Mouse (Mus musculus) gastrocnemius, postnatal 25 days (tissue): ENCODE measurements around the gene Phf11a. TPM values are rescaled to one million over a fixed set of nuclear protein-coding genes. Genes with fewer than 3 reads are reported as not detected.
"Not testable (repeated sequence)": the region's sequence is repeated elsewhere in the genome, so short reads cannot be mapped to it uniquely, and the experiment has no call there.

Experiments
- DNase-seq: peaks from one replicate; pipeline ENCODE4 v3.0.0; 2022
- long read RNA-seq, 2 experiments: library from polyadenylated mRNA; stranded (forward); transcript quantifications; one replicate each; pipeline ENCODE4 v2.0.0; 2021
- total RNA-seq, 2 experiments: library from RNA; stranded (reverse); gene quantifications; 1 replicate in 1 of 2; 2 replicates in 1 of 2; pipeline ENCODE4 v1.2.3; 2021

Phf11a gene
- total RNA-seq: under 1 TPM in 1 of 2 experiments, not detected in 1; 0.27 TPM
- long read RNA-seq, experiment 1: 0 reads
- long read RNA-seq, experiment 2: 0 reads

DNA sequence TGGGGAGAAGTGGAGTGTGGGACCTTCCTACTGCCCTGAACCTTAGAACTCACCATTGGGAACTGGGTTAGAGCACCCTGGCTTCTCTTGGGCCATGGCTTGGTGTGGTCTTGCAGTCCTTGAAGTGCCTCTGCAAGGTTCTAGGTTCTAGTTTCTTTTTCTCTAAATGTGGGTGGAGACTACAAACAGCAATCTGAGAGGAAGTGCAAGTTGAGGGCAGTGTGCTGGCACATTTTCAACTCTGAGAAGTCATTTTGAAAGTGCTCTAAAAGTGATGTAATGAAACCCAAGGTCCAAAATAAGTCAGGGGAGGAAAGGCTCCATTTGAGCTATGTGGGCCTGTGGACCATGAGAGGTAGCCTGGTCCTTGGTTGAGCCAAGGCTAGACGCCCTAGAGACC, at the start of gene Phf11a:
Phf11a (minus strand) TSS at position 132 of the 400 bp plus-strand sequence.
- DNase-seq: not testable (repeated sequence)

DNA sequence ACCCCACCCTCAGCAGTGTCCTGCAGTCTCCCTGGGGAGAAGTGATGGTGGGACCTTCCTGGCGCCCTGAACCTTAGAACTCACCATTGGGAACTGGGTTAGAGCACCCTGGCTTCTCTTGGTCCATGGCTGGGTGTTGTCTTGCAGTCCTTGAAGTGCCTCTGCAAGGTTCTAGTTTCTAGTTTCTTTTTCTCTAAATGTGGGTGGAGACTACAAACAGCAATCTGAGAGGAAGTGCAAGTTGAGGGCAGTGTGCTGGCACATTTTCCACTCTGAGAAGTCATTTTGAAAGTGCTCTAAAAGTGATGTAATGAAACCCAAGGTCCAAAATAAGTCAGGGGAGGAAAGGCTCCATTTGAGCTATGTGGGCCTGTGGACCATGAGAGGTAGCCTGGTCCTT, 43.9 kb upstream of the Phf11a start, which contains the start of gene Phf11b:
Phf11b (minus strand) TSS at position 163 of the 400 bp plus-strand sequence.
- DNase-seq: not testable (repeated sequence)

DNA sequence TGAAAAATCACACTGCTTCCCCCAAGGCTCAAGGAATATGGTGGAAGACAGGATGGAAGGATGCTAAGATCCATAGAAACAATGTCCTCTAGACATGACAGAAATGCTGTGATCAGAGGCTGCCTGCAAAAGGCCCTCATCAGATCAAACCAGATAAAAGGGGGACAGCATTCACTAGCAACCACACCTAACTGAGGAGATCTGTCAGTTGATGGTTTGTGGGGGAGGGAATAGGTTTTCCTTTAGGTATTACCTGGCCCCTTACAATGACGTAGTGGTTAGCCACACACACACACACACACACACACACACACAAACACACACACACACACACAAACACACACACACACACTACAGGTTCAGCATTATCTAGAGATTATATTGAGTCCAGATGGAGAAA, 42.2 kb upstream of the Phf11a start:
- DNase-seq: no peak

DNA sequence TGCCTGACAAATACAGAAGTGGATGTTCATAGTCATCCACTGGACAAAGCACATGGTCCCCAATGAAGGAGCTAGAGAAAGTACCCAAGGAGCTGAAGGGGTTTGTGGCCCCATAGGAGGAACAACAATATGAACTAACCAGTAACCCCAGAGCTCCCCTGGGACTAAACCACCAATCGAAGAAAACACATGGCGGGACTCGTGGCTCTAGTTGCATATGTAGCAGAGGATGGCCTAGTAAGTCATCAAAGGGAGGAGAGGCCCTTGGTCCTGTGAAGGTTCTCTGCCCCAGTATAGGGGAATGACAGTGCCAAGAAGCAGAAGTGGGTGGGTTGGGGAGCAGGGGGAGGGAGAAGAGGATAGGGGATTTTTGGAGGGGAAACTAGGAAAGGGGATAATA, 38.7 kb upstream of the Phf11a start:
- DNase-seq: not testable (repeated sequence)

DNA sequence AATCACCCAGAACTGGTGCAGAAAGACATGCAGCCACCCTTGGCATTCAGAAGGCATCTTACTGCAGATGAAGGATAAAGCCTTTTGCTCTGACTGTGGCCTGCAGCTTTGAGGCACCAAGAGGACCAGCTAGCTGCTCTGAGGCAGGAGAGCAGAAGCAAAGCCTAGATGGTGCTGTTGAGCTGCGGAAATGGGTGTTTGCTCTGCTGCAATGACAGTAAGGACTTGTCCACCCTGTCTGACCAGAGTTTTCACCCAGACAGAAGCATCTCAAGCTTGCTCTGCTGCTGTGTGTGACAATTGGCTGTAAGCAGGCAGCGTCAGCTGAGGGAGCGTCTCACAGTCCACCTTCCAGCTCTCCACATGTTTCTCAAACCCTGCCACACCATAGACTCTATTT, 33.2 kb upstream of the Phf11a start:
- DNase-seq: not testable (repeated sequence)

DNA sequence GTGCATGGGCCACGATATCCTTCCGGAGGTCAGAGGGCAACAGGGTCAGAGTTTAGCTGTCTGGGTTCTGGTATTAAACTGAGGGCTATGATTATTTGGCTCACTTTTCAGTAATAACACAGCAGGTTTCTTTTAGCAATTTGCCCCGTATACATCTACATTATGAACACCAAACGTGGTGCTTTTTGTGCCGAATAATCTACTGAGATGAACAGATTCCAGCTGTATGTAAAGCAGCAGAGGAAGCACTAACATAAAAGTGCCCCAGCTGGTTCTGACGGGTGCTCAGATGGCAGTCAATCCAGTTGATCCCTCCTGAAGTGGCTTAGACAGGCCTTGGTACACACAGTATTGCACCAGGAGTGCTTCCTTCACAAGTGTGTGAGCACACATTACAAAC, 22.6 kb upstream of the Phf11a start:
- DNase-seq: not testable (repeated sequence)

DNA sequence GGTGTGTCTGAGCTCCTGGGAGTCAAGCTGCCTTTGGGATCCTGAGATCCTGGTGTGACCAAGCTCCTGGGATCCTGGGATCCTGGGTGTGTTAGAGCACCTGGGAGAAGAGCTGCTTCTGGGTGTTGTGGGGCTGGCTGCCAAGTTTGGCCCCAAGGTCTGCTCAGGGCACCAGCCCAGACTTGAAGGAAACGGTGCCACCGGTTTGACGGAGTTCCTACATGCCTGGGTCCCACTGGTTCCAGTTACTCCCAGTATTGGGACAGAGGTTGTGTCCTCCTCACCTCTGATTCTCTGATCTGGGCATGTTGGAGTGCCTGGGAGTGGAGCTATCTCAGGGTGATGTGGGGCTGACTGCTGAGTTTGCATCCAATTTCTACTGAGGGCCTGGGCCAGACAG, 21.7 kb upstream of the Phf11a start:
- DNase-seq: not testable (repeated sequence)

DNA sequence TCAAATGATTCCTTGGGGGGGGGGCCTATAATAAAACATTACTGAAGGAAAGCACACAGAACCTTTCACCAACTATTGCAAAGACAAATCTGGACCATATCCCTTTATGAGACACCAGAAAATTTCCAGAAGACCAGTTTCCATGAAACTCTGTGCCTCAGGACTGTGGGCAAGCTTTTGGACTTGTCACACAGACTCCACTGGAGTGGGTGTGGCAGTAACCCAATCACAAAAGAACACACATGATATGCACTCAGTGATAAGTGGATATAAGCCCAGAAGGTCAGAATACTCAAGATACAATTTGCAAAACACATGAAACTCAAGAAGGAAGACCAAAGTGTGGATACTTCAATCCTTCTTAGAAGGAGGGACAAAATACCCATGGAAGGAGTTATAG, 5.6 kb downstream of the Phf11a start:
- DNase-seq: not testable (repeated sequence)

DNA sequence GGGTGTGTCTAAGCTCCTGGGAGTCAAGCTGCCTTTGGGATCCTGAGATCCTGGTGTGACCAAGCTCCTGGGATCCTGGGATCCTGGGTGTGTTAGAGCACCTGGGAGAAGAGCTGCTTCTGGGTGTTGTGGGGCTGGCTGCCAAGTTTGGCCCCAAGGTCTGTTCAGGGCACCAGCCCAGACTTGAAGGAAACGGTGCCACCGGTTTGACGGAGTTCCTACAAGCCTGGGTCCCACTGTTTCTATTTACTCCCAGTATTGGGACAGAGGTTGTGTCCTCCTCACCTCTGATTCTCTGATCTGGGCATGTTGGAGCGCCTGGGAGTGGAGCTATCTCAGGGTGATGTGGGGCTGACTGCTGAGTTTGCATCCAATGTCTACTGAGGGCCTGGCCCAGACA, 22.4 kb downstream of the Phf11a start:
- DNase-seq: not testable (repeated sequence)

DNA sequence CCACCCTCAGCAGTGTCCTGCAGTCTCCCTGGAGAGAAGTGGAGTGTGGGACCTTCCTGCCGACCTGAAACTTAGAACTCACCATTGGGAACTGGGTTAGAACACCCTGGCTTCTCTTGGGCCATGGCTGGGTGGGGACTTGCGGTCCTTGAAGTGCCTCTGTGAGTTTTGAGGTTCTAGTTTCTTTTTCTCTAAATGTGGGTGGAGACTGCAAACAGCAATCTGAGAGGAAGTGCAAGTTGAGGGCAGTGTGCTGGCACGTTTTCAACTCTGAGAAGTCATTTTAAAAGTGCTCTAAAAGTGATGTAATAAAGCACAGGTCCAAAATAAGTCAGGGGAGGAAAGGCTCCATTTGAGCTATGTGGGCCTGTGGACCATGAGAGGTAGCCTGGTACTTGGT, 37.3 kb downstream of the Phf11a start, which contains the start of gene Gm6904:
Gm6904 (minus strand) TSS at position 161 of the 400 bp plus-strand sequence.
- no peak for DNase-seq

DNA sequence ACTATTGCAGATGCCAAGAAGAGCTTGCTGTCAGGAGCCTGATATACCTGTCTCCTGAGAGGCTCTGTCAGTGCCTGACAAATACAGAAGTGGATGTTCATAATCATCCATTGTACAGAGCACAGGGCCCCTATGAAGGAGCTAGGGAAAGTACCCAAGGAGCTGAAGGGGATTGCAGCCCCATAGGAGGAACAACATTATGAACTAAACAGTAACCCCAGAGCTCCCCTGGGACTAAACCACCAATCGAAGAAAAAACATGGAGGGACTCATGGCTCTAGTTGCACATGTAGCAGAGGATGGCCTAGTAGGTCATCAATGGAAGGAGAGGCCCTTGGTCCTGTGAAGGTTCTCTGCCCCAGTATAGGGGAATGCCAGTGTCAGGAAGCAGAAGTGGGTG, 41.5 kb downstream of the Phf11a start:
- DNase-seq: not testable (repeated sequence)

DNA sequence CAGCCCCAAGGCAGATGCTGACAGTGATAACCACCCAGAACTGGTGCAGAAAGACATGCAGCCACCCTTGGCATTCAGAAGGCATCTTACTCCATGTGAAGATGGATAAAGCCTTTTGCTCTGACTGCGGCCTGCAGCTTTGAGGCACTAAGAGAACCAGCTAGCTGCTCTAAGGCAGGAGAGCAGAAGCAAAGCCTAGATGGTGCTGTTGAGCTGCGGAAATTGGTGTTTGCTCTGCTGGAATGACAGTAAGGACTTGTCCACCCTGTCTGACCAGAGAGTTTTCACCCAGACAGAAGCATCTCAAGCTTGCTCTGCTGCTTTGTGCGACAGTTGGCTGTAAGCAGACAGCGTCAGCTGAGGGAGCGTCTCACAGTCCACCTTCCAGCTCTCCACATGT, 47.0 kb downstream of the Phf11a start:
- not testable (repeated sequence) for DNase-seq

DNA sequence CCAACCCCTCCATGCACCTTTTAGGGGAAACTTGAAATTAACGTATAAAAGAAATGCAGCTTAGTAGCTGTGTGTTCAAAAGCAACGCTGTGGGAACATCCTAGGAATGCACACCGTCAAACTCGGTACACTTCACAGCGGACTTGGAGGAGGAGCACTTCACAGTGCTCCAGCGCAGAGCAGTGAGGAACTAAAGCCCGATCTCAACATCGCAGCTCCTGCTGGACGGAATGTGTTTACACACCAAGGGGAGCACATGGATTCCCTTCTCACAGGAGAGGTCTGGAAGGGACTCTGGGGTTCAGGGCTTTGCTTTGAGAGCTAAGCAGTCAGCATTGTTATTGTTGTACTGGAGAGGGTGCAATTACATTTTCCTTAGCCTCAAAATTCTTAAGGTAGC, 63.7 kb downstream of the Phf11a start:
- no peak for DNase-seq

DNA sequence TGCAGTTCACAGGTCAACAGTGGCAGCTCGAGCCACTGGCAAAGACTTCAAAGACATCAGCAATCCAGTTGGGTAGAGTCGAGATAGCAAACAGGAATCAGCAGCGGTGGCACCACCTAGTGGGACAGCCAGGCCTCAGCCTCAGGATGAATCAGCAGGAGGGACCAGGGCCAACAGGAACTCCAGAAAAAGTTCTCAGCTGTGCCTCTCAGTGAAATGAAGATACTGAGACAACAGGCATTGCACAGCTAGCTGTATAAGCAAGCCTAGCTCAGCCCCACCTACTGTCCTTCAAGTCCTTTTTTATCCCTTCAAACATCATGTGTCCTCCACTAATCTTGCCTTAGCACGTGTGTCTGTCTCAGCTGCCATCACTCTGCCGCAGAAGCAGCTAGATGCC, 65.3 kb downstream of the Phf11a start:
- no peak for DNase-seq

DNA sequence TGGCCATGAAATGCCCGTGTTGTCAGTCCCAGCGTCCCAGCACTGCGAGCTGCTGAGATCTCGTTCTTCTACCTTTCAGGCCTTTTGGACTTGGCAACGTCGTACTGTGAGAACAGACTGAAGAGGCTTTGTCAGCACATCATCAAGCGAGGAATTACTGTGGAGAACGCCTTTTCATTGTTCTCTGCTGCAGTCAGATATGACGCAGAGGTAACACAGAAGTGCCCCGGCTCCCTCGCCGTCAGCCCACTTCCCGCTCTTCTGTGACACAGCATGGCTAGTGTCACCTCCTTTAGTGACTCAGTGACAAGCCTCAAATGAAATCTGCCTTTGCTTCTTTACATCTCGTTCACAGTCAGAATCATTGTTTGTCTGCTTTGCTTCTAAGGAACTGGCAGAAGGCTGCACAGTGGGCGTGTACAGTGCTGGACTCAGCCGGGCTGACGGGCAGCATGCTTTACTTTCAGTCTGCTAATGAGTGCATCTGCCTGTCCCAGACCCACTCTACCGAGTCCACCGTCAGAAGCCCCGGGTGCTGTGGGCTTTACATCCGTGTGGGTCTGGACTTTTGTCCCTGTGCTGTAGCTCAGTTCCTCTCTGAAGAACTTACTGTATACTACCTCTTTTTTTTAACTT, 66.9 kb downstream of the Phf11a start:
- DNase-seq: no peak

DNA sequence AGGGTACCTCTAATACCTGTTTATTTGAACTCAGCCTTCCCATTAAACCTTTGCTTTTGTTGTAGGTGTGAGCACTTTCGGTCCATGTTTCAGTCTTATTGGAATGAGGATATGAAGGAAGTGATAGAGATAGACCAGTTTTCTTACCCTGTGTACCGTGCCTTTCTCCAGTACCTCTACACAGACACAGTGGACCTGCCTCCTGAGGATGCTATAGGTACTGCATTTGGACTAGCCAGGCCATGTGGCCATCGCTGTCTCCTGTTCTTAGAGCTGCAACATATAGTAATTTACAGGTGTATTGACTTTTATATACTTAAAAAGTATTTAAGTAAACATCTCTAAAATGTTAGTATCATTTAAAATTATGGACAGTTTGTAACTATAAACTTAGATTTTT, 67.5 kb downstream of the Phf11a start:
- DNase-seq: no peak

Other genes with a start within 250 kb of the Phf11a start
- gene 1700129C05Rik, start 154.6 kb downstream of the Phf11a start, total RNA-seq: not detected
- gene Gm5142, start 118.8 kb downstream of the Phf11a start, total RNA-seq: not detected
- 10 to 100 TPM; 10.9 to 12.4 TPM for gene Rcbtb1, start 96.3 kb downstream of the Phf11a start, total RNA-seq
- not detected for gene Gm6904, start 37.3 kb downstream of the Phf11a start, total RNA-seq
- under 1 TPM in 1 of 2 experiments, not detected in 1; 0.29 TPM for gene Phf11b, start 43.8 kb upstream of the Phf11a start, total RNA-seq
- 1 to 10 TPM; 1.9 to 2.0 TPM for gene Phf11d, start 67.9 kb upstream of the Phf11a start, total RNA-seq
- under 1 TPM; 0.28 to 0.38 TPM for gene Phf11c, start 97.9 kb upstream of the Phf11a start, total RNA-seq
- gene Setdb2, start 143.4 kb upstream of the Phf11a start, total RNA-seq: 1 to 10 TPM; 2.9 to 6.0 TPM
- 10 to 100 TPM; 16.8 to 17.9 TPM for gene Cab39l, start 143.4 kb upstream of the Phf11a start, total RNA-seq